Mouse (Mus musculus): ENCODE data around the gene Mtr.

Gene Mtr

DNA sequence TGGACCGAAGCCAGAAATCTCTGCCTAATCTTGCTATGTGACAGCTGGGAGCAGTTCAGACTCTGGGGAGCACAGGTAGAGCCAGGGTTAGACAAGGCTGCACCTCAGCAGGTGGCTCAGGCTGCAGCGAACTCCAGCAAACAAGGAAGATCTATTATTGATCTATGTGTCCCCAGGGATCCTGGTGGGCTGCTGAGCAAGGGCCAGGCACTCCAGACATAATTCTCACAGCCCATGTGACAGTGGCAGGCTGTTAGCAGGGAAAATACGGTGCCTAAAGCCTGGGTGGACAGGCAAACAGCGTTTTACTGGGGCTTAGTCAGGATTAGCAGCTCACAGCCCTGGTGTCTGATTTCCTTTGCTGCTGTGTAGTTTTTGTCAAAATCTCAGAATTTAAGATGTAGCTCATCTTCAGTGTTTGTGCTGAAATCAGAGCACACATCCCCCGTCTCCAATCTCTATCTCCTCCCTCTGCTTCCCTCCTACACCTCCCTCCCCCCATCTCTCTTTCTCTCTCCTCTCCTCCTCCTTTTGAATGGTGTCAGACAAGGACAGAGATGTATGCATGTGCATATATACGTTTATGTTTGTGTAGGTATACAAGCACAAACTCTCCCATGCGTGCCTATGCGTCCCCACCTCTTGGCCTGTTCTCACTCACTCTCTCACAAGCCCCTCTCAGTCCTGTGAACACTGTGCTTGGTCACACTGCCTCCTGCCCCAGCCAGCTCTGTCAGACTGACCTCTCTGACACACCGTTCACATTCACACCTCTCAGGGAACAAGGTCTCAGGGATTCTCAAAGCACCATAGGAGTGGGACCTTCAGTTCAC, 98.4 kb downstream of the Mtr start:
- WGBS: 40% methylated on average over 9 of the region's 9 CpGs

DNA sequence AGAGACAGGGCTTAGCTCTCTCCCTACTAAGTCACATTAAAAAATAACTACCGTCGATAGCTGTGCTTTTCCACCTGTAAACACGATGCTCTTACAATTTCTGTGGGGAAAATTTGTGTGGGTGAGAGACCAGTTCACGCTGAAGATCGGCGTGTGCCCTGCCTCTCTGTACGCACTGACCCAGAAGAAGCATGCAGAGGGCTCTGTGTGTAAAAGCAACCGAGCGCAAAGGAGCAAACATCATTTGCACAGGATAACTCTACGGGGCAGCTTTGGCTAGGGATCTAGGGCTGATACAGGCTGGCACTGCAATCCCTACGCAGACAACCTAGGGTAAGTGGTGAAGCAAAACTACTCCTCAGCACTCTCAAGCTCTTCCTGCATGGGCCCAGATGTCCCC, 104.0 kb downstream of the Mtr start:
- WGBS: 90% methylated on average over 11 of the region's 11 CpGs

DNA sequence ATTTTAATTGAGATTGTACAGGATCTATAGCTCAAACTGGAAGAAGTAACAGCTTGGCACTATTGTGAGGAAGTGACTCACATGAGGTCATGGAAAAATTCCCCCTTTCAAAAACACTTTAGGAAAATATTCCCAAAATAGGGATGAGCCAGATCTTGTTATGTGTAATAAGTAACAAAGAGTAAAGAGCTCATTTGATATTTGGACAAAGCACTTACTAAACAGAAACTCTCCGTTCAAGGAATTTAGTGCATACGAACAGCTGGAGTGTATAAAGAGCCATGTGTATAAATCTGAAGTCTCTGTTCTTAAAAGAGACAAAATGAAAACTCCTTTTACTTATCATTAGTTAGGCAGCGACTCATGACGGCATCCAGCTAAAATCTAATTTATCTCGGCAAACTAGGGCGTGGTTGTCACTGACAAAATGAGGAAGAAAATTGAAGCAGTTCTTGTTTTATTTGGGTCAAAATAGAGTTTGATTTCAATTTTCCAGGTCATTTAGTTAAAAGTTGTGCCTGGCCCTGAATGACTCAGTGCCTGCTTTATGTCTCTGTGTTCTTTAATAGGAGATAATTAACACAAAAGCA, 110.9 kb downstream of the Mtr start:
- WGBS: 66% methylated on average over 6 of the region's 6 CpGs

DNA sequence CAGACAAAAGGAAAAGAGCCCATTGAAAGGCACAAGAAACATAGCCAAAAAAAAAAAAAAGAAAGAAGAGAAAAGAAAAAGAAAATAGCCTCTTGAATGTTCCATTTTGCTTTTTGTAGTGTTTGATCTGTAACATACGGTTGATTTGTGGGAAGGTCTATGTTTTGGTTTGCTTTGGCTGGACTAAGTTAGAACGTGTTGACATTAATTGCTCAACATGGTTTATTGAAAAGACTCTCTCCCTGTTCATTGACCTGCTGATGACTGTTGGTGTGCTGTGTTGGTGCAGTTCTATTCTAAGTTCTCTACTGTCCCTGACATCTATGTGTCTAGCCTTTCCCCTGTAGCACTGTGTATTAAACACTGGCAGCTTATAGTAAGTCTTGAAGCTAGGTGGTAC, 111.5 kb downstream of the Mtr start:
- WGBS: 76% methylated on average over 2 of the region's 2 CpGs

DNA sequence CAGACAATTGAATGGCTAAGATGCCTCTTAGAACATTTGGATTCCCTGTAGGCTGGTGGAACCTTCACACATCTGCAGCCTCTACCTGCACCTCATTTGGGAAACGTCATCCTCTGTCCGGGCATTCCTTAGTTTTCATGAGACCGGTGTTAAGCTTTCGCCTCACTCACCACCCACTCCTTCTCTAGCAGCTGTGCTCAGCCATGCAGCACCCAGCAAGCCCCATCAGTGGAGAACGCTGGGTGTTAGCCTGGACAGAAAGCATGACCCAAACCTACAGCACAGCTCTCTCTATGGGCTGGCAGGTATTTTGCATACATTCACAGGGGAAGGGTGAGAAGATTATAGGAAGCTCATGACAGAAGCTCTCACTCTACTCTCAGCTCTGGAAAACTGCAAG, 114.6 kb downstream of the Mtr start:
- 62% methylated on average over 5 of the region's 5 CpGs for WGBS

DNA sequence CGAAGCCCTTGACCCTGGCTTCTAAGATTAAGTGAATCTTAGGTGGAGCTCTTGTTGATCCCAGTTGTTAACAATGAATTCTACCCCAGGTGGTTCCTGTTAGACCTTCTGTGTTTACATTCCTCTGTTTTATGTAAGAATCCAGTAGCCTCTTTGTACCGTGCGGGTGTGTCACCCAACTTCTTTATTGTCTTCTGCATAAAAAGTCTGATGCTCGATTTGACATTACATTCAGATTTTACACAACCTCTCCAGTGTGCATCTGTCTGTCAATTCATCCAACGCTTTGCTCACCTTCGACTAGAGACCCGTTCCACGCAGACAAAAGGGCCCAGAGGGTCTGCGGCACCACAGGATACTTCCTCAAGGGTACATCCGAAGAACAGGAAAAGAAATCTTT, 121.5 kb downstream of the Mtr start:
- WGBS: 85% methylated on average over 10 of the region's 10 CpGs

DNA sequence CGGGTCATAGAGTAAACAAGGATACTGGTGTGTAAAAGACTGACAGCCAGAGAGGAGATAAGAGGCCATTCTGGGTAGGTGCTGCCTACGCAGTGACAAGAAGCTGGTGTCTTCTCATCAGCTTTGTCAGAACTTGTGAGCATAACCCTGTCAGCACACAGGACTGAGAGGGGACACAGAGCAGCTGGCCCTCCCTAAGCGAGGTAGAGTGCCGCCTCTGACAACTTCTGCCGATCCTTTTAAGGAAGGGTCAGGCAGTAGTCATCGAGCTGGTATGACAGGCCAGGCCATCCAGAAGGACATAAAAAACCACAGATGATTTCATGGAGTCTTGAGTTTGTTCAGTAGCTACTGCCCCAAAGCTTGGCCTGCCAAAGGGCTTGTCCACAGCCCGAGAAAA, 124.4 kb downstream of the Mtr start:
- 91% methylated on average over 7 of the region's 7 CpGs for WGBS

Data from cerebral cortex, adult 2 months (tissue).